Mouse (Mus musculus): ENCODE results near the gene Slc24a3. TPM values are rescaled to one million over a fixed set of nuclear protein-coding genes. Genes with fewer than 3 reads are reported as not detected.

Gene Slc24a3
- polyA plus RNA-seq, 1 experiment from 2014 or later = 1.6 TPM

- Histone ChIP-seq H3K36me3 (no peaks in the 10 kb centered on the region), H3K4me1 (no peaks in the 10 kb centered on the region)
- WGBS = 73% methylated on average over 4 of the region's 4 CpGs
Observed at GRCm38 (mm10) chr2:145246384-145246783, 78.8 kb downstream of the Slc24a3 start.

DNA sequence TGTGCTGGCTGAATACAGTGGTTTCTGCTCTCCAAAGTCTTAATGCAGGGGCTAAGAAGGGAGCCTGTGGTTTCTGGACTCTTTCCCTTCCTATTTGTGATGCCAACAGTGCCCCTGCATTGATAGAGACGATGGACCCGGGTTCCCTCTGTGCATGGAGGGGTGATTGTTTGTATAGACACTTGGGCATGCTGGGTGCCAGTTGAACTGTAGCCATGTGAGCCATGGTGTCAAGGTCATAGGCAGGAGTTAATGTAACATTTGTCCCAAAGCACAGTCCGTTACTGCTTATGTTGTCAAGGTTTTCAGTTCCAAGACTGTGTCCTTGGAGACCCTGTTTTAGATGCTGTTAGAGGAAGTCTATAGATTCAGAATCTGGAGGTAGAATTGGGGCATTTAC lies 80.6 kb downstream of the Slc24a3 start:
- Histone ChIP-seq H3K4me1 (no peaks in the 10 kb centered on the region), H3K27ac (replicated peaks) (no peak overlapping the region), H3K9me3 (no peaks in the 10 kb centered on the region), H3K27me3 (replicated peaks) (no peaks in the 10 kb centered on the region), H3K9ac (no peak overlapping the region), H3K36me3 (no peaks in the 10 kb centered on the region), H3K4me3 (no peak overlapping the region), H3K4me2 (no peak overlapping the region)
- 73% methylated on average over 3 of the region's 3 CpGs for WGBS
- ATAC-seq (ENCODE audit: extremely low read depth, insufficient number of reproducible peaks, low FRiP score, low TSS enrichment) = no peak

More at GRCm38 (mm10) chr2:145246384-145246783, 78.8 kb downstream of the Slc24a3 start:
- Histone ChIP-seq H3K9ac (no peak overlapping the region), H3K4me3 (no peak overlapping the region), H3K27ac (replicated peaks) (no peak overlapping the region), H3K9me3 (no peaks in the 10 kb centered on the region), H3K27me3 (replicated peaks) (no peaks in the 10 kb centered on the region), H3K4me2 (no peak overlapping the region)
- ATAC-seq (ENCODE audit: extremely low read depth, insufficient number of reproducible peaks, low FRiP score, low TSS enrichment) = no peak

DNA sequence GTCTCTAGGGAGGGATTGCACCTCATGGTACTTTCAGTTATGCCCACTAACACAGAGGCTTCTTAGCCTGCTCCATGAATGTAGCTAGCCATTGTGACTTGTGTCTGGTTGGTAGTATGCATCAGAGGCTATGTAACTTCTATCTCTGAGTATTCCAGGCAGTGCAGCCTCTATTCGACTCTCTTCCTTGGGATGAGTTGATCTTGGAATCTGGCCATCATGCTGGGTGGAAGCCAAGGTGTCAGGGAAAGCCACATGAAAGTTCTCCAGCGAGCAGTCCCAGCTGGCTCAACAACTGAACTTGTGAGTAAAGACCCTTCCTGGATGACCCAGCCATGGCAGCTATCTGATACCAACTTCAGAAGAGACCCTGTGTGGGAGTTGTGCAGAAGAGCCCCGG lies 89.8 kb downstream of the Slc24a3 start:
- Histone ChIP-seq H3K27me3 (replicated peaks) (no peaks in the 10 kb centered on the region), H3K36me3 (no peaks in the 10 kb centered on the region), H3K4me3 (no peak overlapping the region), H3K4me2 (no peak overlapping the region), H3K4me1 (peaks cover 13% of the 10 kb centered on the region), H3K27ac (replicated peaks) (no peak overlapping the region), H3K9me3 (no peaks in the 10 kb centered on the region), H3K9ac (no peak overlapping the region)
- 48% methylated on average over 3 of the region's 3 CpGs for WGBS
- ATAC-seq (ENCODE audit: extremely low read depth, insufficient number of reproducible peaks, low FRiP score, low TSS enrichment) = no peak

DNA sequence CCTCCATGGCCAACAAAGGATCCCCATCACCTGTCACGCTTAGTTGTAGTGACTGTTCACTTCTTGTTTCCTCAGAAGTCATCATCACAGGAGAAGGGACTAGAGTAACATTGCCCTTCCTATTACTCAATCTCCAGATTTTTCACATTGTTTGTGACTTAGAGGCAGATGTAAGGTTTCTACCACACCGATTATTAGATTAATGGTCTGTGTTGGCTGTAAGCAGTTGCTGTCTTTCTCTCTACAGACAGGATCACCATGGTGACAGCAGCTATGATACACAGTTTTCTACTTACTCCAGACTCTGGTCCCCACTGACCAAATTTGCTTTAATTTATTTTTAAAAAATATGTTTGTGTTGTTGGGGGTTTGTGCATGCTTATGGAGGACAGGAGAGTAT lies 90.3 kb downstream of the Slc24a3 start:
- Histone ChIP-seq H3K9me3 (no peaks in the 10 kb centered on the region), H3K36me3 (no peaks in the 10 kb centered on the region)
- 74% methylated on average over 2 of the region's 2 CpGs for WGBS

GRCm38 (mm10) chr2:145260574-145260973 lies 93.0 kb downstream of the Slc24a3 start:
- Histone ChIP-seq H3K4me3 (no peak overlapping the region), H3K27ac (replicated peaks) (no peak overlapping the region), H3K9ac (no peak overlapping the region), H3K36me3 (no peaks in the 10 kb centered on the region), H3K9me3 (no peaks in the 10 kb centered on the region), H3K4me2 (no peak overlapping the region), H3K4me1 (peaks cover 13% of the 10 kb centered on the region), H3K27me3 (replicated peaks) (no peaks in the 10 kb centered on the region)
- WGBS = 66% methylated on average over 1 of the region's 1 CpGs
- ATAC-seq (ENCODE audit: extremely low read depth, insufficient number of reproducible peaks, low FRiP score, low TSS enrichment) = no peak

More for the DNA sequence above, 90.3 kb downstream of the Slc24a3 start:
- Histone ChIP-seq H3K9ac (no peak overlapping the region), H3K27ac (replicated peaks) (no peak overlapping the region), H3K4me2 (no peak overlapping the region), H3K4me3 (no peak overlapping the region), H3K4me1 (peaks cover 13% of the 10 kb centered on the region), H3K27me3 (replicated peaks) (no peaks in the 10 kb centered on the region)
- no peak for ATAC-seq (ENCODE audit: extremely low read depth, insufficient number of reproducible peaks, low FRiP score, low TSS enrichment)

DNA sequence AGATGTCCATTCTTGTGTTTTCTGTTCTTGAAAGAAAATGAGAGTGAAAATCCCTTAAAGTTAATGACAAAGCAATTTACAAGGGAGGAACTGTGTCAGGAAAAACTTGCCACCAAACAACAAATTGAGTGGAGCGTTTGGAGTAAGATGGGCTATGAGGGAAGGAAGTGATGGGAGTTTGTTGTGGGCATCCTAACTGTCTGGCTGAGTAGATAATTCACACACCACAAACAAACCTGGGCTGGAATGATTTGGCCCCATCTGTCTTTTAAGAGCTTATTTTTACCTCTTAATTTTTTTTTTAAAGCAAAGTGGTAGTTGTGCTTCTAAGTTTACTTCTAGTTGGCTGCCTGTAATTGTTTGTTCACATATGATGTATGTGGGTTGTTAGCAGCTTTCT lies 94.6 kb downstream of the Slc24a3 start:
- H3K4me1 ChIP-seq = peaks cover 7% of the 10 kb centered on the region
- no peak overlapping the region for H3K4me2 ChIP-seq
- H3K9me3 ChIP-seq = no peaks in the 10 kb centered on the region
- no peak for ATAC-seq (ENCODE audit: extremely low read depth, insufficient number of reproducible peaks, low FRiP score, low TSS enrichment)
- H3K27me3 ChIP-seq (replicated peaks) = no peaks in the 10 kb centered on the region
- no peak overlapping the region for H3K9ac ChIP-seq
- no peak overlapping the region for H3K4me3 ChIP-seq
- no peak overlapping the region for H3K27ac ChIP-seq (replicated peaks)
- 67% methylated on average over 1 of the region's 1 CpGs for WGBS
- H3K36me3 ChIP-seq = no peaks in the 10 kb centered on the region

GRCm38 (mm10) chr2:145266723-145267122 lies 99.2 kb downstream of the Slc24a3 start:
- ATAC-seq (ENCODE audit: extremely low read depth, insufficient number of reproducible peaks, low FRiP score, low TSS enrichment) = no peak
- no peaks in the 10 kb centered on the region for H3K27me3 ChIP-seq (replicated peaks)
- H3K9ac ChIP-seq = no peak overlapping the region
- WGBS = 63% methylated on average over 1 of the region's 1 CpGs
- H3K4me3 ChIP-seq = no peak overlapping the region
- H3K4me1 ChIP-seq = no peaks in the 10 kb centered on the region
- H3K9me3 ChIP-seq = no peaks in the 10 kb centered on the region
- no peaks in the 10 kb centered on the region for H3K36me3 ChIP-seq
- no peak overlapping the region for H3K27ac ChIP-seq (replicated peaks)
- no peak overlapping the region for H3K4me2 ChIP-seq

GRCm38 (mm10) chr2:145268971-145269370 lies 101.4 kb downstream of the Slc24a3 start:
- Histone ChIP-seq H3K27ac (replicated peaks) (no peak overlapping the region), H3K4me1 (no peaks in the 10 kb centered on the region), H3K27me3 (replicated peaks) (no peaks in the 10 kb centered on the region), H3K9ac (no peak overlapping the region), H3K36me3 (no peaks in the 10 kb centered on the region), H3K9me3 (no peaks in the 10 kb centered on the region), H3K4me2 (no peak overlapping the region), H3K4me3 (no peak overlapping the region)
- no peak for ATAC-seq (ENCODE audit: extremely low read depth, insufficient number of reproducible peaks, low FRiP score, low TSS enrichment)

- WGBS = 79% methylated on average over 4 of the region's 4 CpGs
Observed at GRCm38 (mm10) chr2:145269410-145269809, 101.9 kb downstream of the Slc24a3 start.

GRCm38 (mm10) chr2:145274016-145274677 lies 106.6 kb downstream of the Slc24a3 start:
- H3K4me3 ChIP-seq = no peak overlapping the region
- H3K27ac ChIP-seq (replicated peaks) = no peak overlapping the region
- no peak overlapping the region for H3K4me2 ChIP-seq
- no peaks in the 10 kb centered on the region for H3K4me1 ChIP-seq
- H3K9me3 ChIP-seq = no peaks in the 10 kb centered on the region
- no peaks in the 10 kb centered on the region for H3K36me3 ChIP-seq
- no peak for ATAC-seq (ENCODE audit: extremely low read depth, insufficient number of reproducible peaks, low FRiP score, low TSS enrichment)
- 76% methylated on average over 9 of the region's 9 CpGs for WGBS
- H3K9ac ChIP-seq = no peak overlapping the region
- no peaks in the 10 kb centered on the region for H3K27me3 ChIP-seq (replicated peaks)

More at GRCm38 (mm10) chr2:145269410-145269809, 101.9 kb downstream of the Slc24a3 start:
- no peaks in the 10 kb centered on the region for H3K27me3 ChIP-seq (replicated peaks)
- H3K27ac ChIP-seq (replicated peaks) = no peak overlapping the region
- ATAC-seq (ENCODE audit: extremely low read depth, insufficient number of reproducible peaks, low FRiP score, low TSS enrichment) = no peak
- H3K36me3 ChIP-seq = no peaks in the 10 kb centered on the region
- no peaks in the 10 kb centered on the region for H3K4me1 ChIP-seq
- no peak overlapping the region for H3K4me2 ChIP-seq
- no peak overlapping the region for H3K9ac ChIP-seq
- H3K4me3 ChIP-seq = no peak overlapping the region
- H3K9me3 ChIP-seq = no peaks in the 10 kb centered on the region

DNA sequence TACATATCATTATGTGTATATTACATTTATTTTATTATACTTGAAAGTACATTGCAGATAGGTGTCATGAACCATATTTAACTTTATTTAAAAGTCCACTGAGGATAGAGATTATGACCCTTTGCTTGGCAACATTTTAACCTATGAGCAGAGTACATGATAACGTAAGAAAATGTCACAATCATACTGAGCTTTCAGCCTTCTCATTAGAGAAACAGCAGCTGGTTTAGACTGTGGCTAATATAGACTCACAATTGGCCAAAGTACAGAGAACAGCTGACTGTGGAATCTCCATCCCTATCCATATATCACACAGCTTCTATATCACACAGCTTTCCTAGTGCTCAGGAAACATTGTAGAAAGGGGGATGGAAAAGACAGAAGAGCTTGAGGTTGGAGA lies 111.8 kb downstream of the Slc24a3 start:
- no peaks in the 10 kb centered on the region for H3K27me3 ChIP-seq (replicated peaks)
- H3K4me3 ChIP-seq = no peak overlapping the region
- no peaks in the 10 kb centered on the region for H3K9me3 ChIP-seq
- H3K9ac ChIP-seq = no peak overlapping the region
- peaks cover 6% of the 10 kb centered on the region; the same call in 1 of the 2 replicates for H3K4me1 ChIP-seq
- no peak for ATAC-seq (ENCODE audit: extremely low read depth, insufficient number of reproducible peaks, low FRiP score, low TSS enrichment)
- WGBS = 58% methylated on average over 1 of the region's 1 CpGs
- no peak overlapping the region for H3K27ac ChIP-seq (replicated peaks)
- no peak overlapping the region for H3K4me2 ChIP-seq
- H3K36me3 ChIP-seq = no peaks in the 10 kb centered on the region

GRCm38 (mm10) chr2:145283746-145284145 lies 116.2 kb downstream of the Slc24a3 start:
- Histone ChIP-seq H3K4me3 (no peak overlapping the region), H3K4me2 (no peak overlapping the region)

More at GRCm38 (mm10) chr2:145283746-145284145, 116.2 kb downstream of the Slc24a3 start:
- H3K9ac ChIP-seq = no peak overlapping the region
- peaks cover 6% of the 10 kb centered on the region; the same call in 1 of the 2 replicates for H3K4me1 ChIP-seq
- H3K36me3 ChIP-seq = no peaks in the 10 kb centered on the region
- H3K9me3 ChIP-seq = no peaks in the 10 kb centered on the region
- H3K27ac ChIP-seq (replicated peaks) = no peak overlapping the region
- no peak for ATAC-seq (ENCODE audit: extremely low read depth, insufficient number of reproducible peaks, low FRiP score, low TSS enrichment)
- H3K27me3 ChIP-seq (replicated peaks) = no peaks in the 10 kb centered on the region
- 51% methylated on average over 2 of the region's 2 CpGs for WGBS
